Mouse (Mus musculus): ENCODE results near the gene Lrrc41. TPM values are rescaled to one million over a fixed set of nuclear protein-coding genes. Genes with fewer than 3 reads are reported as not detected.
A peak's percentile ranks its signal among the peaks of the same experiment; 100 is the strongest.

Gene Lrrc41
- polyA plus RNA-seq (2014; fragmentation: Nextera tagmentation; extraction: Ambion mirVana), result 77.5 and 84.3 TPM in 2 replicates

GRCm38 (mm10) chr4:116074861-116075620 lies at the start of gene Lrrc41, which contains the start of gene Uqcrh:
Gene Lrrc41 (plus strand): TSS chr4:116075269.
Gene Uqcrh (minus strand): TSS chr4:116075071.
- Histone ChIP-seq H3K27ac (ENCODE audit: low read depth, low read length) (peak within 1 kb of the TSS; percentile 93), H3K27me3 (ENCODE audit: control insufficient read depth, insufficient read depth, low read length) (no peaks in the 10 kb centered on the region), H3K36me3 (ENCODE audit: control insufficient read depth, insufficient read depth, low read length) (peaks cover 2% of the 10 kb centered on the region; the same call in 1 of the 2 replicates), H3K4me3 (ENCODE audit: low read depth, low read length) (peak within 1 kb of the TSS; percentile 75), H3K9me3 (ENCODE audit: control insufficient read depth, low read length) (no peaks in the 10 kb centered on the region), H3K4me1 (ENCODE audit: control insufficient read depth, insufficient read depth, low read length) (peaks cover 26% of the 10 kb centered on the region), H3K9ac (replicated peaks; ENCODE audit: low read depth, low read length) (peak within 1 kb of the TSS; percentile 82), H3K4me2 (ENCODE audit: low read depth, low read length) (peak within 1 kb of the TSS; percentile 87)
- WGBS, result under 1% methylated on average over 55 of the region's 55 CpGs
- peak; percentile 95 for ATAC-seq (ENCODE audit: low read depth)

- Histone ChIP-seq H3K4me2 (ENCODE audit: low read depth, low read length) (no peak overlapping the region), H3K9me3 (ENCODE audit: control insufficient read depth, low read length) (no peaks in the 10 kb centered on the region), H3K9ac (replicated peaks; ENCODE audit: low read depth, low read length) (no peak overlapping the region), H3K4me1 (ENCODE audit: control insufficient read depth, insufficient read depth, low read length) (no peaks in the 10 kb centered on the region), H3K27me3 (ENCODE audit: control insufficient read depth, insufficient read depth, low read length) (no peaks in the 10 kb centered on the region), H3K4me3 (ENCODE audit: low read depth, low read length) (no peak overlapping the region), H3K27ac (ENCODE audit: low read depth, low read length) (no peak overlapping the region), H3K36me3 (ENCODE audit: control insufficient read depth, insufficient read depth, low read length) (peaks cover 10% of the 10 kb centered on the region)
- WGBS, result 90% methylated on average over 9 of the region's 9 CpGs
- ATAC-seq (ENCODE audit: low read depth), result no peak
These were observed 42.2 kb upstream of the Lrrc41 start for GRCm38 (mm10) chr4:116032906-116033305.

- peaks cover 10% of the 10 kb centered on the region for H3K36me3 ChIP-seq (ENCODE audit: control insufficient read depth, insufficient read depth, low read length)
- H3K4me1 ChIP-seq (ENCODE audit: control insufficient read depth, insufficient read depth, low read length), result no peaks in the 10 kb centered on the region
- H3K27me3 ChIP-seq (ENCODE audit: control insufficient read depth, insufficient read depth, low read length), result no peaks in the 10 kb centered on the region
- no peaks in the 10 kb centered on the region for H3K9me3 ChIP-seq (ENCODE audit: control insufficient read depth, low read length)
- no peak for ATAC-seq (ENCODE audit: low read depth)
- H3K9ac ChIP-seq (replicated peaks; ENCODE audit: low read depth, low read length), result no peak overlapping the region
- H3K4me3 ChIP-seq (ENCODE audit: low read depth, low read length), result no peak overlapping the region
- no peak overlapping the region for H3K4me2 ChIP-seq (ENCODE audit: low read depth, low read length)
- WGBS, result 86% methylated on average over 5 of the region's 5 CpGs
- H3K27ac ChIP-seq (ENCODE audit: low read depth, low read length), result no peak overlapping the region
These were observed 41.7 kb upstream of the Lrrc41 start for GRCm38 (mm10) chr4:116033374-116033773.

- Histone ChIP-seq H3K27me3 (ENCODE audit: control insufficient read depth, insufficient read depth, low read length) (no peaks in the 10 kb centered on the region), H3K9me3 (ENCODE audit: control insufficient read depth, low read length) (no peaks in the 10 kb centered on the region), H3K36me3 (ENCODE audit: control insufficient read depth, insufficient read depth, low read length) (no peaks in the 10 kb centered on the region), H3K9ac (replicated peaks; ENCODE audit: low read depth, low read length) (no peak overlapping the region), H3K4me3 (ENCODE audit: low read depth, low read length) (no peak overlapping the region), H3K27ac (ENCODE audit: low read depth, low read length) (no peak overlapping the region), H3K4me2 (ENCODE audit: low read depth, low read length) (no peak overlapping the region), H3K4me1 (ENCODE audit: control insufficient read depth, insufficient read depth, low read length) (no peaks in the 10 kb centered on the region)
- WGBS, result 93% methylated on average over 2 of the region's 2 CpGs
- ATAC-seq (ENCODE audit: low read depth), result no peak
These were observed 34.6 kb upstream of the Lrrc41 start for GRCm38 (mm10) chr4:116040466-116040865.

- Histone ChIP-seq H3K9me3 (ENCODE audit: control insufficient read depth, low read length) (no peaks in the 10 kb centered on the region), H3K27ac (ENCODE audit: low read depth, low read length) (no peak overlapping the region), H3K36me3 (ENCODE audit: control insufficient read depth, insufficient read depth, low read length) (no peaks in the 10 kb centered on the region), H3K9ac (replicated peaks; ENCODE audit: low read depth, low read length) (no peak overlapping the region), H3K4me1 (ENCODE audit: control insufficient read depth, insufficient read depth, low read length) (no peaks in the 10 kb centered on the region), H3K4me2 (ENCODE audit: low read depth, low read length) (no peak overlapping the region), H3K27me3 (ENCODE audit: control insufficient read depth, insufficient read depth, low read length) (no peaks in the 10 kb centered on the region), H3K4me3 (ENCODE audit: low read depth, low read length) (no peak overlapping the region)
- ATAC-seq (ENCODE audit: low read depth), result no peak
- WGBS, result 85% methylated on average over 3 of the region's 3 CpGs
These were observed 32.9 kb upstream of the Lrrc41 start for GRCm38 (mm10) chr4:116042186-116042585.

GRCm38 (mm10) chr4:116046604-116047003 lies 28.5 kb upstream of the Lrrc41 start:
- ATAC-seq (ENCODE audit: low read depth), result no peak
- 95% methylated on average over 2 of the region's 2 CpGs for WGBS

GRCm38 (mm10) chr4:116047681-116048080 lies 27.4 kb upstream of the Lrrc41 start:
- no peaks in the 10 kb centered on the region for H3K4me1 ChIP-seq (ENCODE audit: control insufficient read depth, insufficient read depth, low read length)
- ATAC-seq (ENCODE audit: low read depth), result no peak
- H3K27me3 ChIP-seq (ENCODE audit: control insufficient read depth, insufficient read depth, low read length), result no peaks in the 10 kb centered on the region
- no peak overlapping the region for H3K9ac ChIP-seq (replicated peaks; ENCODE audit: low read depth, low read length)
- H3K4me2 ChIP-seq (ENCODE audit: low read depth, low read length), result no peak overlapping the region
- H3K4me3 ChIP-seq (ENCODE audit: low read depth, low read length), result no peak overlapping the region
- H3K27ac ChIP-seq (ENCODE audit: low read depth, low read length), result no peak overlapping the region
- 89% methylated on average over 1 of the region's 1 CpGs for WGBS
- no peaks in the 10 kb centered on the region for H3K36me3 ChIP-seq (ENCODE audit: control insufficient read depth, insufficient read depth, low read length)
- no peaks in the 10 kb centered on the region for H3K9me3 ChIP-seq (ENCODE audit: control insufficient read depth, low read length)

More at GRCm38 (mm10) chr4:116046604-116047003, 28.5 kb upstream of the Lrrc41 start:
- Histone ChIP-seq H3K27me3 (ENCODE audit: control insufficient read depth, insufficient read depth, low read length) (no peaks in the 10 kb centered on the region), H3K9me3 (ENCODE audit: control insufficient read depth, low read length) (no peaks in the 10 kb centered on the region), H3K9ac (replicated peaks; ENCODE audit: low read depth, low read length) (no peak overlapping the region), H3K4me2 (ENCODE audit: low read depth, low read length) (no peak overlapping the region), H3K4me1 (ENCODE audit: control insufficient read depth, insufficient read depth, low read length) (no peaks in the 10 kb centered on the region), H3K36me3 (ENCODE audit: control insufficient read depth, insufficient read depth, low read length) (no peaks in the 10 kb centered on the region), H3K4me3 (ENCODE audit: low read depth, low read length) (no peak overlapping the region), H3K27ac (ENCODE audit: low read depth, low read length) (no peak overlapping the region)

- Histone ChIP-seq H3K27me3 (ENCODE audit: control insufficient read depth, insufficient read depth, low read length) (no peaks in the 10 kb centered on the region), H3K4me3 (ENCODE audit: low read depth, low read length) (no peak overlapping the region), H3K4me1 (ENCODE audit: control insufficient read depth, insufficient read depth, low read length) (no peaks in the 10 kb centered on the region), H3K9me3 (ENCODE audit: control insufficient read depth, low read length) (no peaks in the 10 kb centered on the region), H3K36me3 (ENCODE audit: control insufficient read depth, insufficient read depth, low read length) (no peaks in the 10 kb centered on the region), H3K4me2 (ENCODE audit: low read depth, low read length) (no peak overlapping the region), H3K27ac (ENCODE audit: low read depth, low read length) (no peak overlapping the region), H3K9ac (replicated peaks; ENCODE audit: low read depth, low read length) (no peak overlapping the region)
- ATAC-seq (ENCODE audit: low read depth), result no peak
- WGBS, result 86% methylated on average over 7 of the region's 7 CpGs
These were observed 26.7 kb upstream of the Lrrc41 start for GRCm38 (mm10) chr4:116048130-116048920.

- 86% methylated on average over 3 of the region's 3 CpGs for WGBS
- no peak for ATAC-seq (ENCODE audit: low read depth)
- no peaks in the 10 kb centered on the region for H3K36me3 ChIP-seq (ENCODE audit: control insufficient read depth, insufficient read depth, low read length)
These were observed 25.9 kb upstream of the Lrrc41 start for GRCm38 (mm10) chr4:116049211-116049610.

More at GRCm38 (mm10) chr4:116049211-116049610, 25.9 kb upstream of the Lrrc41 start:
- H3K9me3 ChIP-seq (ENCODE audit: control insufficient read depth, low read length), result no peaks in the 10 kb centered on the region
- no peak overlapping the region for H3K27ac ChIP-seq (ENCODE audit: low read depth, low read length)
- H3K4me3 ChIP-seq (ENCODE audit: low read depth, low read length), result no peak overlapping the region
- no peak overlapping the region for H3K4me2 ChIP-seq (ENCODE audit: low read depth, low read length)
- no peak overlapping the region for H3K9ac ChIP-seq (replicated peaks; ENCODE audit: low read depth, low read length)
- H3K27me3 ChIP-seq (ENCODE audit: control insufficient read depth, insufficient read depth, low read length), result no peaks in the 10 kb centered on the region
- no peaks in the 10 kb centered on the region for H3K4me1 ChIP-seq (ENCODE audit: control insufficient read depth, insufficient read depth, low read length)

Measured in neural tube, embryonic 14.5 days (tissue).